Mouse (Mus musculus): ENCODE measurements around the gene Lce3b.

Gene Lce3b

DNA sequence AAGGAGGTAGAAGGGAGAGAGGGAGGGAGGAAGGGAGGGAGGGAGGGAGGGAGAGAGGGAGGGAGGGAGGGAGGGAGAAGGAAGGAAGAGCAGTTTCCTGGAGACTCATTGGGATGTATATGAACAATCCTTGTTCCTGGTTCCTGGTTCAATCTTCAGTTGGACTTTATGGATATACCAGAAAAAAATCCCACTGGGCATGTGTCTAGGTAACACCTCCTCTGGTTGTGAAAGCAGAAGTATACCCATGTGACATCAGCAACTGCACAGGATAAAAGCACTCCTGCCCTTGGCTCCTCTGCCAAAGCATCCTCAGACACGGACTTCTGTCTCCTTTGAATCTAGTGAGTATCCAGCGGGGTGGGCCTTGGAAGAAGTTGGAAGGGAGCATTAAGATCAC, at the start of gene Lce3b:
Gene Lce3b (plus strand): TSS at position 301 of the 400 bp plus-strand sequence.
- no peak for DNase-seq (ENCODE audit: low read depth, low spot score)

- no peak for DNase-seq (ENCODE audit: low read depth, low spot score)
Measured at GRCm38 (mm10) chr3:92894063-92894462, 38.7 kb upstream of the Lce3b start.

GRCm38 (mm10) chr3:92894489-92894888, 38.3 kb upstream of the Lce3b start:
- DNase-seq (ENCODE audit: low read depth, low spot score), result no peak

- DNase-seq (ENCODE audit: low read depth, low spot score), result no peak
Measured at GRCm38 (mm10) chr3:92902992-92903391, 29.8 kb upstream of the Lce3b start.

DNA sequence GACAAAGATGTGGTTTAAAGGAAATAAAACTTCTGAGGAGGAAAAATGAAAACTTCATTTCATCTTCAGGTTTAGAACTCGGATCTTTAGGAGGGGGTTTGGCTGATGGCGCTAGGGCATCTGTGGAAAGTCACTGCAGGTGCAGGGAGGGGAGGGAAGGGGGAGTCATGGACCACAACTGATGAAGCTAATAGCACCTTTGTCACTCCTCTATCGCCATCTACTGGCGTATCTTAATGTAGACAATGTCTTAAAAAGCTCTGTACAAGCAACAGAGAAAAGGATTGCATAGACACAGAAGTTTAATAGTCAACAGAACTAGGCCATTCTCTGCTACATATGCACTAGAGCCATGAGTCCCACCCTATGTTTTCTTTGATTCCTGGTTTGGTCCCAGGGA, 29.1 kb upstream of the Lce3b start:
- no peak for DNase-seq (ENCODE audit: low read depth, low spot score)

DNA sequence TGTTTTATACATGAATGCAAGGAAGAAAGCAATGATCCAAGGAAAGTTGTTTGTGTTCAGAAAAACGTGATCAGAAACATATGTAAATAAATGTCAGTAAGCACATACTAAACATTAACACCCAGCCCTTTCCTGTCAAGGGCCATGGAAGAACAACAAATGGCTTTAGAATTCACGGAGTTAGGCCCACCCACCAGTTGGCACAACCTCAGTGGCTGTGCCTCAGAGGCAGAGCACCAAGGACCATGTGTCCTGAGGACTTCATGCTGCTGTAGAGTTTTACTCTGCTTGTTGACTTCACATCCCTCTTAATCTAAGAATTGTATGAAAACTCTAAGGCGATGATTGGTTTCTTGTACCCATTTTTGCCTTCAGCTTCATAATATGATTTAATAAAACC, 27.6 kb upstream of the Lce3b start:
- no peak for DNase-seq (ENCODE audit: low read depth, low spot score)

DNA sequence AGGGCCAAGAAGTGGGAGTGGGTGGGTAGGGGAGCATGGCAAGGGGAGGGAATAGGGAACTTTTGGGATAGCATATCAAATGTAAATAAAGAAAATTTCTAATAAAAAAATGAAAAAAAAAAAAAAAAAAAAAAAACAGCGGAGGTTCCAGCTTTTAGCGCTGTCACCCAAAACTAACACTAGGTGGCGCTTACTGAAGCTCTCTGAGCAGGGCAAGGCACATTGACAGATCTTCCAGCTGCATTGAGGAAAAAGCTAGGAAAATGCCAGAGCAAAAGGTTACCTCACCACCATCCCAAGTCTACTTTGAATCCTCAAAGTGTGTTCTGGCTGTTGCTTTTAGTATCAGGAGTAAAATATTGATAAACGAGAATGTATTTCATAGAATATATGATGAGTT, 25.2 kb upstream of the Lce3b start:
- no peak for DNase-seq (ENCODE audit: low read depth, low spot score)

DNA sequence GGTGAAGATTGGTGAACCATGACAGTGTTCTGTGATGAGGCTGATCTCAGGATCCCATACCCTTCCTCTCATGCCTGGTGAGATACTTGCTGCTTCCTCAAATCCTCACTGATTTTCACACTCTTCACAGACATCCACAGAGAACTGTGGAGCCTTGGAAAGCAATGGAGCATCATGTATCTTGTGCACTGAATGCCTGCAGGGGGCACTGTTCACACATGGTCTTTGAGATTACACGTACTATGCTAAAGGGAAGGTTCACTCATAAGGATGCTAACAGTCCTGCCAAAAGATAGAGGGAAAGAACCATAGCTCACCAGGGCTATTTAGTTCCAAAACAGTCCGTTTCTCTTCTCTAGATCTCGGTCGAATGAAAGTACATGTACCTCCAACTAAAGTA, 12.4 kb upstream of the Lce3b start:
- no peak for DNase-seq (ENCODE audit: low read depth, low spot score)

GRCm38 (mm10) chr3:92926130-92926529, 6.6 kb upstream of the Lce3b start, which contains the start of gene Lce3a:
Lce3a (minus strand) TSS chr3:92926230.
- DNase-seq (ENCODE audit: low read depth, low spot score), result no peak

GRCm38 (mm10) chr3:92944186-92944585, 11.4 kb downstream of the Lce3b start, which contains the start of gene Lce3c:
Lce3c (plus strand) TSS chr3:92944486.
- no peak for DNase-seq (ENCODE audit: low read depth, low spot score)

DNA sequence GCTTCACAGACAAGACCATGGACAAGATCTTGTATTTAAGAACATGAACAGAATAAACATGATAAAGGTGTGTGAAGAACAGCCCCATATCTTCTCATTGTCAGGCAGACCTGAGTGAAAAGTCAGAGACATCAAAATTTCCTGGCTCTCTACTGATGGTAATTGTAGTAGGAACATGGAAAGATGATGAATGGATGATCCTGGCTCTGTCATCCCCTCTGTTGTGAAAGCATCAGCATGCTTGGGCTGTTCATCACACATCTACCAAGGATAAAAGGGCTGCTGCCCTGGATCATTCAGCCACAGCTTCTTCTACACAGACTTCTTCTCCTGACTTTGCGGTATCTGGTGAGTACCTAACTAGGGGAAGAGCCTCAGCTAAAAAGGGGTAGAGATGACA, 24.3 kb downstream of the Lce3b start, which contains the start of gene Lce3d:
Gene Lce3d (plus strand): TSS at position 301 of the 400 bp plus-strand sequence.
- DNase-seq (ENCODE audit: low read depth, low spot score), result no peak

- DNase-seq (ENCODE audit: low read depth, low spot score), result no peak
Measured at GRCm38 (mm10) chr3:92966761-92967160, 34.0 kb downstream of the Lce3b start, which contains the start of gene Lce3e. Lce3e (plus strand) TSS chr3:92967061.

DNA sequence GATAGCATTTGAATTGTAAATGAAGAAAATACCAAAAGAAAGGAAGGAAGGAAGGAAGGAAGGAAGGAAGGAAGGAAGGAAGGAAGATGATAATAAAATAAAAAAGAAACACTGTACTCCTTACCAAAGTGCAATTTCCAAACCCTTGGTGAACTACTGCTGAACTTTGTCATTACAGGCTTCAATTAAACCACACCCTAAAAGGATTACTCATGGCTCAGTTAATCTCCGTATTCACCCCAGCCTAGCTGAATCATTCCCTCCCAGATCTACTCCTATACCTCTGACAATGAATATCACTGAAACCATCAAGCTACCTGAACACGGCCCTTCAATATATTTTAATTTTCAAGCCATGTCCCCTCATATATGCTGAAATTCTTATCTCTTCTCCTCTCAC, 45.7 kb downstream of the Lce3b start:
- DNase-seq (ENCODE audit: low read depth, low spot score), result no peak

All from skeletal muscle tissue, adult 2 months (tissue).